Mouse (Mus musculus): ENCODE data around the gene Gm42791.

Gene Gm42791

DNA sequence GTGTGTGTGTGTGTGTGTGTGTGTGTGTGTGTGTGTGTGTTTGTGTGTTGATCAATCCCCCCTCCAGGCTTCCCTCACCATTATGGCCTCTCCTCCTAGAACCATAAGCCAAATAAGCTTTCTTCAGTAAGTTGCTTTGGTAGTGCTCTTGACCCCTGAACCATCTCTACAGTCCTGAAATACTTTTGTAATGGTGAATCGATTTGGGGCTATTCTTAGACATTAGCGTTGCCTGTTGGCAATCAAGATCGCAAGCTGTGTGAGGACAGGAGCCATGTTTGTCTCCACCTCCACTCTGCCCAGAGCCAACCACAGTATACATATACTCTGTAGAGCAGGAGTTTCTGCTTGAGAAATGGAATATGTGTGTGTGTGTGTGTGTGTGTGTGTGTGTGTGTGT is 14.2 kb upstream of the Gm42791 start:
- in situ Hi-C loops (cut with MboI, MseI) = no loop called here

- in situ Hi-C loops (cut with MboI, MseI) = no loop called here
Observed at GRCm38 (mm10) chr5:149007295-149007646, 12.3 kb upstream of the Gm42791 start.

- in situ Hi-C loops (cut with MboI, MseI) = no loop called here
Observed at GRCm38 (mm10) chr5:149006362-149007294, 11.7 kb upstream of the Gm42791 start.

- in situ Hi-C loops (cut with MboI, MseI) = no loop called here
Observed at GRCm38 (mm10) chr5:149005701-149006361, 10.9 kb upstream of the Gm42791 start.

GRCm38 (mm10) chr5:149005083-149005482 is 10.1 kb upstream of the Gm42791 start:
- in situ Hi-C loops (cut with MboI, MseI) = no loop called here

- in situ Hi-C loops (cut with MboI, MseI) = no loop called here
Observed at GRCm38 (mm10) chr5:149003137-149003536, 8.2 kb upstream of the Gm42791 start.

DNA sequence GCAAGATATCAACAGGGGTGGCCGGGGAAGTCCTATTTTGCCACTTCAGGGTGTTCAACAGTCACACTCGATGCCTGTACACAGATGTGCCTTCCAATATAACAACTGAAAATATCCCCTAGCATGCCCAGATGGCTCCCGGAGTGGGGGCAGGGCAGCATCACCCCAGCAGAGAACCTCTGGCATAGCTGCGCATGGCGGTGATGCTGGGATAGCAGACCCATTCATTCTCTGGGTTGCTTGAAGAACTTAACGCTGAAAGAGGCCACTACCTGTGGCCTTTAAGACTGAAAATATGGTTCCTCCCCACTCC is 7.8 kb upstream of the Gm42791 start:
- in situ Hi-C loops (cut with MboI, MseI) = no loop called here

DNA sequence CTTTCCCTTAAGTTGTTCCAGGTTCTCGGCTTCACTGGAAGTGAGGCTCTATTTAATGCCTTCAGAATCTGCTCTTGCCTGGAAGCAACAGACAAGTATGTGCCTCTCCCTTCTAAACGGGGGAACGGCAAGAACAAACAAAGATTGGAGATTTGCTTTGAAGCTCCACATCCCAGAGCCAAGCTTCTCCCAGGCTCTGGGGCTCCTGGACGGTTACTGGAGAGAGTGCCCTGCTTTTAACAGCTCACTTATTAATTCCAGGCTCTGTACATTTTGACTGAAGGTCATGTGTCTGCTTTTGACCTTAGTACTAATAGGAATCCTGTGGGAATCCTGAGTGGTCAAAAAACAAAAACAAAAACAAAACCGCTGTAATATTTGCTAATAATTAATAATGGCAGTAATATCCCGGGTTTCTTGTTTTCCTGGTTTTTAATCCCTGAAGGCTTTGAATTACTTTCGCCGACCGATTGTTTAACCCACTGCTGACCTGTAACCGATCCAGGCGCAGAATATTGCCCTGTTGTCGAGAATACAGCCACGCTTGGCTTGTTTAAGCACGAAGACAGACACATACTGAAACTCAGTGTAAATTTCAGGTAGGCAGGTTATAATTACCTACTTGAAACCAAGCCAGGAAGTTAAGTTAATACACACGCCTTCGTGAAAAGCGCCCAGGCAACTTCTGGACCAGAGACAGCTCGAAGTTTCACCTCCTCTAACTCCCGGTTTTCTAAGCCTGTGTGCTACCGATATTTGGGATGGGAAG is 7.3 kb upstream of the Gm42791 start:
- in situ Hi-C loops (cut with MboI, MseI) = no loop called here

GRCm38 (mm10) chr5:148999802-149000201 is 4.9 kb upstream of the Gm42791 start:
- in situ Hi-C loops (cut with MboI, MseI) = no loop called here

- in situ Hi-C loops (cut with MboI, MseI) = no loop called here
Observed at GRCm38 (mm10) chr5:148998512-148998911, 3.6 kb upstream of the Gm42791 start.

DNA sequence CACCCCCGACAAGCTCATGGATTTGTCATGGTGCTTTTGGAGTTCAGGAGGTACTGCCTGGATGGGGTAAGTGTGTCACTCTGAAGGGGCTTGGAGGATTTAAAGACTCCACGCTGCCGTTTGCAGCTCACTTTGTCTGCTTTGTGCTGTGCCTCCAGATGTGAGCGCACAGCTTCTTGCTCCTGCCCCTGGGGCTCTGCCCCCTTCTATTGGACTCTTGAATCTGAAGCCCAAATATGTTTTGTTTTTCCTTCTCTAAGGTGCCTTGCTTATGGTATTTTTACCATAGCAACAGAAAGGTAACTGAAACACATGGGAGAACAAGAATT is 1.7 kb upstream of the Gm42791 start:
- in situ Hi-C loops (cut with MboI, MseI) = no loop called here

GRCm38 (mm10) chr5:148995962-148996708 is 1.2 kb upstream of the Gm42791 start:
- in situ Hi-C loops (cut with MboI, MseI) = no loop called here

- in situ Hi-C loops (cut with MboI, MseI) = no loop called here
Observed at GRCm38 (mm10) chr5:148994311-148994705, 639 bp downstream of the Gm42791 start.

GRCm38 (mm10) chr5:148992598-148992997 is 2.3 kb downstream of the Gm42791 start:
- in situ Hi-C loops (cut with MboI, MseI) = no loop called here

GRCm38 (mm10) chr5:148990891-148991311 is 4.0 kb downstream of the Gm42791 start:
- in situ Hi-C loops (cut with MboI, MseI) = no loop called here

DNA sequence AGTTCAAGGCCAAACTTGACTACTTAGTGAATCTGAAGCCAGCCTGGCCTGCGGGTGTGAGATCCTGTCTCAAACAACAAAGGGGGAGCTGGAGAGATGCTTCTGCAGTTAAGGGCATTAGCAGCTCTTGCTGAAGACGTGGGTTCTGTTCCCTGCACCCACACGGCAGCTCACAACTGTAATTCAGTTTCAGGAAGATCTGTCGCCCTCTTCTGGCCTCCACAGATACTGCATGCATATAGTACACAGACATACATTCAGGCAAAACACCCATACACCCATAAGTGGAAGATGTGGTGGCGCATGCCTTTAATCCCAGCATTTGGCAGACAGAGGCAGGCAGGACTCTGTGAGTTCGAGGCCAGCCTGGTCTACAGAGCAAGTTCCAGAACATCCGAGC is 5.5 kb downstream of the Gm42791 start:
- in situ Hi-C loops (cut with MboI, MseI) = no loop called here

GRCm38 (mm10) chr5:148984961-148985360 is 10.0 kb downstream of the Gm42791 start:
- in situ Hi-C loops (cut with MboI, MseI) = no loop called here

GRCm38 (mm10) chr5:148983696-148984095 is 11.3 kb downstream of the Gm42791 start:
- in situ Hi-C loops (cut with MboI, MseI) = no loop called here

DNA sequence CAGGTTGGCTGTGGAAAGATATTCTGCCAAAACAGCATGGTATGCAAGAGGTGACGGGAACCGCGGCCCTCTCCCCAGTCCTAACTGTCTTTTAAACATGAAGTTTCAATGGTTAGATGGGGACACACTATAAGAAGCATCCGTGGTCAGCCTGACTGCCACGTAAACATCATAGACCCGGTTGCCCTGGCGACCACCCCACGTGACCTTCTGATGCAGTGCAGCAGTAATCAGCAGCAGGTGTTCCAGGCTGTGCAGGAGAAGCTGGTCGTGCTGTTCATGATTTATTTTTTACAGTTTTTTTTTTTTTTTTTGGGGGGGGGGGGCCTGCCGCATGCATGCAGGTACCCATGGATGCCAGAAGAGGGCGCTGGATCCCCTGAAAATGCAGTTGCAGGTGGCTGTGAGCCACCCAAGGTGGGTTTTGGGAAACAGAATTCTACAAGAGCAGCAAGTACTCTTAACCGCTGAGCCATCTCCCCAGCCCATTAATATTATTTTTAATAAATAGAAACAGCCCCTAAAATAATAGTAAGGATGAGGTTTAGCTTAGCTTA is 11.8 kb downstream of the Gm42791 start:
- in situ Hi-C loops (cut with MboI, MseI) = no loop called here

- in situ Hi-C loops (cut with MboI, MseI) = no loop called here
Observed at GRCm38 (mm10) chr5:148982396-148982795, 12.6 kb downstream of the Gm42791 start.

DNA sequence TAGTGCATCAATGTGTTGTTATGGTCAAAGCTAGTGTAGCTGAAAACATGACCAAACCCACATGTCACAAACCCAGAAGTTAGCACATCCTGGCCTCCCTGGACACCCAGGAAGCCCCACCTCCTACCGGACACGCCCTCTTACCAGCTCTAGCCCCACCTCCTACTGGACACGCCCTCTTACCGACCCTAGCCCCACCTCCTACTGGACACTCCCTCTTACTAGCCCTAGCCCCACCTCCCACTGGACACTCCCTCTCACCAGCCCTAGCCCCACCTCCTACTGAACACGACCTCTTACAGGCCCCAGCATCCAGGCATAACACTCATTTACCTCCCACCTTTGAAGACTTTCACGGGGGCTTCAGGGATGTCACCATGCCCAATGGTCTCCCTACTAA is 14.3 kb downstream of the Gm42791 start:
- in situ Hi-C loops (cut with MboI, MseI) = no loop called here

Data from T-helper 17 cell (primary cell).